Mouse (Mus musculus) C2C12 (cell line): ENCODE measurements around the gene Fhit.

Source experiments
- CTCF ChIP-seq: IDR thresholded peaks from one replicate; pipeline ENCODE4 v1.5.1; 2011; ENCODE audit not compliant: control insufficient read depth, insufficient read depth, insufficient read length
- FOSL1 ChIP-seq: IDR thresholded peaks from one replicate; pipeline ENCODE4 v1.8.0; 2011; ENCODE audit warnings: mild to moderate bottlenecking, low read length; ENCODE audit not compliant: poor library complexity, insufficient read depth, severe bottlenecking

DNA sequence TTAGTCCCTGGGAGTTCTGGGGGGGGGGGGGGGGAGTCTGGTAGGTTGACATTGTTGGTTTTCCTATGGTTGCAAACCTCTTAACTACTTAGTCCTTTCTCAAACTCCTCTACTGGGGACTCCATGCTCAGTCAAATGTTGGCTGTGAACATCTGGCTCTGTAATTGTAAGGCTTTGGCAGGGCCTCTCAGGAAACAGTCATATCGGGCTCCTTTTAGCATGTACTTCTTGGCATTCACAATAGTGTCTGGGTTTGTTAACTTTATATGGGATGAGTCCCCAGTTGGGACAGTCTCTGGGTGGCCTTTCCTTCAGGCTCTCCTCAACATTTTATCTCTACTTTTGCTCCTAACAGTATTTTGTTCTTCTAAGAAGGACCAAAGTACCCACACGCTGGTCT is 1065.6 kb downstream of the Fhit start:
- TF ChIP-seq FOSL1: no peak
- no peak for TF ChIP-seq CTCF
